Mouse (Mus musculus) large intestine, adult 2 months (tissue): Measurements from ENCODE around the gene Hist2h2be. TPM values are rescaled to one million over a fixed set of nuclear protein-coding genes. Genes with fewer than 3 reads are reported as not detected.
"Not testable (repeated sequence)": the region's sequence is repeated elsewhere in the genome, so short reads cannot be mapped to it uniquely, and the experiment has no call there.

Source experiments
- DNase-seq: peaks from one replicate; pipeline ENCODE4 v3.0.0-alpha.2; 2012; ENCODE audit warnings: low read depth, low spot score
- WGBS: fragments of 180-500 bp; shearing (Covaris S2); methylation state at CpG from one replicate; pipeline ENCODE4 v1.1.7; 2018; 5-methylcytosine and 5-hydroxymethylcytosine counted together
- polyA plus RNA-seq: library from polyadenylated mRNA; depleted of rRNA; stranded (reverse); fragments of >200 nt; gene quantifications from 2 replicates; pipeline ENCODE4 v1.2.3, GENCODE M21; 2012

The Hist2h2be gene
- polyA plus RNA-seq, 1 experiment = 2.8 TPM

- no peak for DNase-seq
- 79% methylated on average over 4 of the region's 4 CpGs for WGBS
Measured at GRCm38 (mm10) chr3:96236834-96237334, 16.0 kb downstream of the Hist2h2be start.

DNA sequence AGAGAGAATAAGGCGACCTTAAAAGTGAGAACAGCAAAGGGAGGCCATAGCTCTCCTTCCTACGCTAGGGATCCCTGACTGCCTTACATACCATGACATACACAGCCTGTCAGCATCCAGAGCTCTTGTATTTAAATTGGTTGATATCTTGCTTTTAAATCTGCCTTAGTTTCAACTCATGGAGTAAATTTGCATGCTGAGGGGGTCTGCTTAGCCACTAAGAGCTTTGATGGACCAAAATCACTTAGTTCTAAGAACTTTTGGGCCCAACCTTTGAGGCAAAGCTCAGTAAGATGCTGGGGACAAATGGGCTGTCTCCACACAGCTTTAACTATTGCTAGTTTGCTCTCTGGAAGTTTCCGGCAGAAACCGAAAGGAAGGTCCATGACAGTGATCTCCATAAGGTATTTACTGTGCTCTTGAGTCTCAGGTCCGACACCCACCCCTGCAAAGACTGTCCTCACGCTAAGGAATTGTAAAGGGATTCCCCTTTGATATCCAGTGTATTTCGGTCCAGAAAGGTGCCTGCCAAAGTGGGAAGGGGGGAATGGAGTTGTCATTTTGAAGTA is 16.5 kb downstream of the Hist2h2be start:
- DNase-seq = no peak
- WGBS = 35% methylated on average over 7 of the region's 7 CpGs

GRCm38 (mm10) chr3:96237904-96238511 is 17.1 kb downstream of the Hist2h2be start:
- WGBS = 5% methylated on average over 12 of the region's 12 CpGs
- no peak for DNase-seq

DNA sequence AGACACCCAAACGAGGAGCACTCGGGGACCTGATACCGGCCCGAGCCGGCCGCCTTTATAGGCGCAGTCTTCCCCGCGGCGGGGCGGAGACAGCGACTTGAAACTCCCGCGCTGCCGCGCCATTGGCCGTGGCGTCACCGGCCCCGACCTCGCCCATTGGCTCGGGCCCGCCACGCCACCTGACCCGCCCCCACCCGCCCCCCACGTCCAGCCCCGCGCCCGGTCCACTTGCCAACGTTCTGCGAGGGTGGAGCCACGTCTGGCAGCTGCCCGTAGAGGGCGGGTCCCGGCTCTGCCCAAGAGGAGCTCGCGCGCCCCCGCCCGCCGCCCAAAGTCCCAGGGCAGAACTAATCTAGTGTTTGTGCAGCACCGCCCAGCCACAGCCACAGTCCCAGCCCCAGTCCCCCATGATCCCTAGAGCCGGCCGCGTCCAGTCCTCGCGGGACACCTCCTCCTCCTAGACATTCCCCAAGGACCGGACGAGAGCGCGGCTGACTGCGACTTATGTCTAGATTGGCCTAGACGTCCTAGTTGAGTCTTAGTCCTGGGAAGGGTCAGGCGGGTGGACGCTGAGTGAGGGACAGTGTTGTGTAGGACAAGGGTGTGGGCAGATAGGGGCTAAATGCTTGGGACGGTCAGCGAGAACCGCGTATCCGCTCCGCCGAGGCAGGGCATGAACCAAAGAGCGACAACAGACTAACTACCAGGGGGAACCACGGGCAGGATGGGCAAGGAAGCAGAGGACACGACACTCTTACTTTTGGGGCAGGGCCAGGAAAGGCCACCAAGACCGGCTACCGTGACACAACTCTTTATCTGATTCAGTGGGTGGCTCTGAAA is 18.3 kb downstream of the Hist2h2be start, which contains the start of gene Hist2h3c2:
Gene Hist2h3c2, minus strand, starts transcription at position 174 of the 840 bp plus-strand sequence.
- under 1% methylated on average over 26 of the region's 68 CpGs for WGBS
- DNase-seq = not testable (repeated sequence)

GRCm38 (mm10) chr3:96239949-96240798 is 19.3 kb downstream of the Hist2h2be start, which contains the start of gene Hist2h2aa2:
Gene Hist2h2aa2 (minus strand): TSS chr3:96240276.
- not testable (repeated sequence) for DNase-seq
- WGBS = 2% methylated on average over 41 of the region's 85 CpGs

GRCm38 (mm10) chr3:96240799-96241197 is 19.9 kb downstream of the Hist2h2be start:
- 80% methylated on average over 9 of the region's 9 CpGs for WGBS
- DNase-seq = no peak

DNA sequence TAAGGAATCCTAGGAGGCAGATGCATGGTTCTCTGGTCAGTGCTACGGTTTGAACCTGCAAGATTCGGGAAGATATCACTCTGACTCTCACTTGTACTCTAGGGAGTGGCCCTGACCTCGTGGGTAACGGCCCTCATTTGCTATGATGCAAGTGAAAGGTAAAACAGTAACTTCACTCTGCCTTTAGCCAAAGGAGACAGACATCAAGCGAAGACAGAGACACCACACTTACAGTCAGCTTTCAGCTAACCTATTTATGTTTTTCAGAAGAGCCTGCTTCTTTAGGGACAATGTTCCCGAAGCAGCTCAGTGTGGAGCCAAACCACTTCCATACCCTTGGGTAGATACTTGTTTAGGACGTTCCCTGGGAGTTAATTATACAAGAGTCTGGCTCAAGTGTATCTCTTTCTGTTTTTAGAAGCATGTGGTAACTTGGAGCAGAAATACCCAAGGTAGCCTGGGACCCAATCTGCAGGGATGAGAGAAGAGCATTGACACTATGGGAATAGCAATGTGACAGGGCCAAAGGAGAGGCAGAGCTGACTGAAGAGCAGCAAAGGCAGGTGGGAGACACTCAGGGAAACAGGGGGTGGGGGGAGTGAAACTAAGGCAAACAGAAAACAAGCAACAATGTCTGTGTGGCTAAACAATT is 23.1 kb downstream of the Hist2h2be start:
- WGBS = 36% methylated on average over 7 of the region's 7 CpGs
- no peak for DNase-seq

GRCm38 (mm10) chr3:96245003-96245886 is 24.3 kb downstream of the Hist2h2be start, which contains the start of gene Hist2h2aa1:
Gene Hist2h2aa1 (plus strand): TSS chr3:96245497.
- 1% methylated on average over 39 of the region's 88 CpGs for WGBS
- not testable (repeated sequence) for DNase-seq

- not testable (repeated sequence) for DNase-seq
- WGBS = under 1% methylated on average over 12 of the region's 21 CpGs
Measured at GRCm38 (mm10) chr3:96246018-96246417, 25.1 kb downstream of the Hist2h2be start.

GRCm38 (mm10) chr3:96246427-96246856 is 25.5 kb downstream of the Hist2h2be start, which contains the start of gene Hist2h3c1:
Gene Hist2h3c1 (plus strand): TSS chr3:96246685.
- DNase-seq = not testable (repeated sequence)
- 0% methylated on average over 15 of the region's 47 CpGs for WGBS

DNA sequence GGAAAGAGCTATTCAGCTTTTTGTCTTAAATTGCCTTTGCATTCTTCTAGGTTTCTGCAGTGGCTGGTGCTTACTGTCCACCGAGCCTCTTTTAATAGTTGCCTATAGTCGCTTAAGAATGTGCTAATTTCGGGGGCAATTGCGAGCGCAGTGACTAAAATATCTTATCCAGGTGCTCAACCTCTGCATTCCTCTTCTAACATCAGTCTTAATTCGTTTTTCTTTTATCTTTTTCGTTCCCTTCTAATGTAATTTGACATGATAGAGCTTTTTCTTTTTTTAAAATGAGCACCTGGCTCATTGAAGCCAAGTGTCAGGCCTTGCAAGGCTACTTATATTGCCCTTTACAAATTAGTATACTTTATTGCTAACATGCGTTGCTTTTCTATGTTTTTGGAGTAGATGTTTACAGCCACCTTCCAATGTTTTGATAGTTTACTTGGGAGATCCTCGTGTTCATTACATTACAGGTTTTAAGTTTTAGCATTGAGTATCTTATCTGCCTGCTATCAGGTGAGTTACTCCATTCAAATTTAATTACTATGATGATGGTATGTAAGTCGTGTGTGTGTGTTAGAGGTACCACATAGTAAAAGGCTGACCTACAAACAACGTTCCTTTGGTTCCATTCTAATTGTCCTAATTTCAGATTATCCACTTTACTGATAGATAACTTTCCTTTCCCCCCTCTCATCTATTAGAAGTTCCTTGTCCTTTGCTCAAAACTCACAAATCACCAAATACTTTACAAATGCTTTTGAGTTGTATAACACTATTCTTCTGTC is 26.6 kb downstream of the Hist2h2be start:
- WGBS = 17% methylated on average over 11 of the region's 11 CpGs
- no peak for DNase-seq

- WGBS = 45% methylated on average over 6 of the region's 6 CpGs
Measured at GRCm38 (mm10) chr3:96248141-96249033, 27.5 kb downstream of the Hist2h2be start.

GRCm38 (mm10) chr3:96249034-96249345 is 28.1 kb downstream of the Hist2h2be start:
- WGBS = 67% methylated on average over 4 of the region's 4 CpGs
- DNase-seq = no peak

More at GRCm38 (mm10) chr3:96248141-96249033, 27.5 kb downstream of the Hist2h2be start:
- DNase-seq = no peak

DNA sequence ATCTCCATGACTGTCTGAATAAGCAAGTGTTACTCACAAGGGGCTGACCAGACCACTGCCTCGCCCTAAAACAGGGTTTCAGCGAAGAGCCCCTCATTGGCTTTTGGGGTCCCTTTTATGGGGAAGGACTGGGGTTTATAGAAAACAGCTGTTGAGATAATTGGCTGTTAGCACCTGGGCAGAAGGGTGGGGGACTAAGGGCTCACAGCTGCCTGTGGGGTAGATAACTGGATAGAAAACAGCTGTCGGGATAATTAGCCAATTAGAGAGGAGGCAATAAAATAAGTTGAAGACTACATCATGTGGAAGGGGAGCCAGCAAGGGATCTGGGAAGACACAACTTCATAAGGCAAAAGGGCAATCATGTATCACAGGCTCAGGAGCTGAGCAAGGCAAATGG is 30.0 kb downstream of the Hist2h2be start:
- 53% methylated on average over 3 of the region's 3 CpGs for WGBS
- no peak for DNase-seq

- WGBS = 87% methylated on average over 3 of the region's 3 CpGs
- no peak for DNase-seq
Measured at GRCm38 (mm10) chr3:96251787-96252186, 30.9 kb downstream of the Hist2h2be start.

DNA sequence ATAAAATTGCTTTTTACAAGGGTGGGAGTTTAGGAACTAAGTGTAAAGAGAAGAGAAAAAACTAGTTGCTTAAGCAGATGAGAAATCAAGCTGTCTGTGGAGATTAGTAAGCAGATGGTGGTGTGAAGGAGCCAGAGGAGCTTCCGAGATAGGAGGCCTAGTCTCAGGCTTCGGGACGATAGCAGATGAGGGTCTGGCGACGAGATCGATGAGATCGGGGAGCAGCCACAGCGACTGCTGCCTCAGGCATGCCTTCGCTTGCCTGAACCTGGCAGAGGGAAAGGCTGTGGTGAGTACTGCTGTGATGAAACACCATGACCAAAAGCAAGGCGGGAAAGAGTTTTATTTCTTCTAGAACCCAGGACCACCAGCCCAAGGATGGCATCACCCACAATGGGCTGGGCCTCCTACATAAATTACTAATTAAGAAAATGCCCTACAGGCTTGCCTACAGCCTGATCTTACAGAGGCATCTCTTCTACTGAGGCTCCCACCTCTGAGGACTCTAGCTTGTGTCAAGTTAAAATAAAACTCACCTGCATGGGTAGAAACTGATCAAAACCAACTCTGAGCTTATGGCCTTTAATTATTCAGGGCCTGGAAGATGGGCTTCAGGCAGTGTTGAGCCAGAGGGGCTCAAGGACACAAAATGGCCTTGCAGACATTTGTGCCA is 33.9 kb downstream of the Hist2h2be start:
- DNase-seq = no peak
- WGBS = 85% methylated on average over 10 of the region's 10 CpGs
